Mouse (Mus musculus): ENCODE results near the gene Rpl32. TPM values are rescaled to one million over a fixed set of nuclear protein-coding genes. Genes with fewer than 3 reads are reported as not detected.

Gene Rpl32
- polyA plus RNA-seq (2015; fragmentation: Nextera tagmentation; extraction: Ambion mirVana): 2,081 and 2,182 TPM in 2 replicates

DNA sequence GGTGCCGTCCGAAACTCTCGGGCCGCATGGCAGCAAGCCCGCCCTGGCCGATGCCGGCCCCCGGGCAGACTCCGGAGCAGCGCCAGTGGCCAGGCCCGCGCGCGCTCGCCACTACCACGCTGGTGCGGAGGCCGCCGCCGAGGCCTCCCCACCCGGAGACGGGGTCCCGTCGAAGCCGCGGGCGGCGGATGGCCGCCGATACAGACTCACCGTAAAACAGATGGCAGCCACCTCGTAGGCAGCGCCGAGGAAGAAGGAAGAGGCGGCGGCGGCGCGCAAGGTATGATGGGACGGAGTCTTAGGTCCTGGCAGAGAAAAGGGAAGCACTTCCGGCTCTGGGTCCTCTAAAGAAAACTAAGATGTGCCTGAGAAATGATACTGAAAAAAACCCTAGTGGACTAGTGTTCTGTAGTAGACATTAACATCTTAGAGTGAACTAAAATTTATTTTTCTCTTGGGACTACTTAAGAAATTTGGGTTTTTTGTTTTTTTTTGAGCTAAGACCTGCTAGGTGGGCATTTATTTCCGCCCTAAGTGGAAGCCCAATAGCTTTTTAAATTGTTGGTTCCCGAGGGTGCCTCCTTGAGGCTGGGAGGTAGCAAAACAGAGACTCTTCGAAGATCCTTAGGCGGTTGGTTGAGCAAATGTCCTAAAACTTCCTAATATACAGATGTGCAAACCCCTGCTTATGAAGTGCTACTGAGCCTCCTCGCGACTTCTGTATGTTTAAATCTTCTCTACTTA, at the start of gene Rpl32:
Gene Rpl32, minus strand, starts transcription at position 260 of the 744 bp plus-strand sequence.
- no peaks in the 10 kb centered on the region for H3K27me3 ChIP-seq
- H3K4me1 ChIP-seq: peaks cover 20% of the 10 kb centered on the region
- peak within 1 kb of the TSS; percentile 83 for H3K4me3 ChIP-seq
- WGBS: under 1% methylated on average over 47 of the region's 47 CpGs
- H3K27ac ChIP-seq: peak within 1 kb of the TSS; percentile 89
- H3K9me3 ChIP-seq: no peaks in the 10 kb centered on the region
- ATAC-seq (ENCODE audit: borderline replicate concordance, extremely low read depth, low FRiP score, low TSS enrichment): peak; percentile 85
- H3K9ac ChIP-seq: peak within 1 kb of the TSS; percentile 95
- H3K4me2 ChIP-seq: peak within 1 kb of the TSS; percentile 84
- peaks cover 37% of the 10 kb centered on the region for H3K36me3 ChIP-seq

GRCm38 (mm10) chr6:115856361-115856745, 47.8 kb upstream of the Rpl32 start:
- H3K4me3 ChIP-seq: no peak overlapping the region
- ATAC-seq (ENCODE audit: borderline replicate concordance, extremely low read depth, low FRiP score, low TSS enrichment): no peak
- WGBS: 56% methylated on average over 4 of the region's 4 CpGs
- H3K4me2 ChIP-seq: no peak overlapping the region
- H3K4me1 ChIP-seq: peaks cover 44% of the 10 kb centered on the region
- H3K27me3 ChIP-seq: no peaks in the 10 kb centered on the region
- no peak overlapping the region for H3K9ac ChIP-seq
- no peaks in the 10 kb centered on the region for H3K9me3 ChIP-seq
- no peaks in the 10 kb centered on the region for H3K36me3 ChIP-seq
- H3K27ac ChIP-seq: peak overlapping the region; percentile 54

- Histone ChIP-seq H3K4me1 (peaks cover 44% of the 10 kb centered on the region), H3K9ac (no peak overlapping the region), H3K27me3 (no peaks in the 10 kb centered on the region), H3K36me3 (no peaks in the 10 kb centered on the region), H3K9me3 (no peaks in the 10 kb centered on the region), H3K4me2 (no peak overlapping the region), H3K4me3 (no peak overlapping the region), H3K27ac (peak overlapping the region; percentile 54)
- ATAC-seq (ENCODE audit: borderline replicate concordance, extremely low read depth, low FRiP score, low TSS enrichment): no peak
- 54% methylated on average over 3 of the region's 3 CpGs for WGBS
Observed at GRCm38 (mm10) chr6:115855733-115856360, 47.3 kb upstream of the Rpl32 start.

- Histone ChIP-seq H3K36me3 (0 out of 2 replicates have a peak, but pooled peaks cover 4% of the 10 kb centered on the region), H3K27ac (no peak overlapping the region), H3K4me2 (no peak overlapping the region), H3K4me1 (peaks cover 35% of the 10 kb centered on the region), H3K4me3 (no peak overlapping the region), H3K9ac (no peak overlapping the region), H3K9me3 (no peaks in the 10 kb centered on the region), H3K27me3 (no peaks in the 10 kb centered on the region)
- ATAC-seq (ENCODE audit: borderline replicate concordance, extremely low read depth, low FRiP score, low TSS enrichment): no peak
- 63% methylated on average over 2 of the region's 2 CpGs for WGBS
Observed at GRCm38 (mm10) chr6:115854432-115854831, 45.9 kb upstream of the Rpl32 start.

GRCm38 (mm10) chr6:115853985-115854384, 45.4 kb upstream of the Rpl32 start:
- Histone ChIP-seq H3K4me2 (peak overlapping the region; percentile 64), H3K36me3 (0 out of 2 replicates have a peak, but pooled peaks cover 5% of the 10 kb centered on the region), H3K27ac (peak overlapping the region; percentile 87), H3K4me3 (peak overlapping the region; percentile 68), H3K4me1 (peaks cover 30% of the 10 kb centered on the region), H3K27me3 (no peaks in the 10 kb centered on the region), H3K9ac (peak overlapping the region; percentile 53), H3K9me3 (no peaks in the 10 kb centered on the region)
- WGBS: 35% methylated on average over 7 of the region's 7 CpGs
- ATAC-seq (ENCODE audit: borderline replicate concordance, extremely low read depth, low FRiP score, low TSS enrichment): no peak

DNA sequence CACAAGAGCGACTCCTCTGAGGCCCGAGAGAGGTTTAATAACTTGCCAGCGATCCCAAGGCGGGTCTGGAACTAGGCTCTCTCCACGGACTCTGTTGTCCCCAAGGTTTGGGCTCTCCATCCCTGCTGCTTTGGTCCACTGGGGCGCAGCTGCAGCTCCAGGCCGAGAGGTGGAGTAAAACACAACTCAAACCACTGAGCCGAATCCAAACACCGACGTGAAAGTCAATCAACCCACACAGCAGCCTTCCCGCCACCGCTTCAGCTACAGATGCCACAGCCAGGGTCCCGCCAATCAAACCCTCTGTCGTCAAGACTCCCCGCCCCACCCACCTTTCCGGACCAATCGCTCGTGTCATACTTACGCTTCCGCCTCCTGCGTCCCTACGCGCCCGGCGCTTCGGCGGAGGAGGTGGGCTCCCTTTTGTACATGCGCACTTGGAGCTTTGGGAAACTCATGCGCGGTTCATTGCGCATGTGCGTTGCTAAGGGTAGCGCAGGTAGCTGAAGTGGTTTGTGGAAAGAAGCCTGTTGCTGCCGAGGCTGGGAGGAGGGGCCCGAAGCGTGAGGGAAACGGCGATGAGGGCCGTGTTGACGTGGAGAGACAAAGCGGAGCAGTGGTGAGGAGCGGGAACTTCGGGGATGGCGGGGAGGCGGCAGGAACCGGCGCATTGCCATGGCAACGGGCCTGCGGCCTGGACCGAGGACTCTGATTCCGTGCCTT, 44.7 kb upstream of the Rpl32 start, which contains the start of the genes Mbd4 and Ift122:
Gene Mbd4, minus strand, starts transcription at position 281 of the 723 bp plus-strand sequence.
Gene Ift122, plus strand, starts transcription at position 380 of the 723 bp plus-strand sequence.
- under 1% methylated on average over 51 of the region's 51 CpGs for WGBS
- H3K9me3 ChIP-seq: no peaks in the 10 kb centered on the region
- H3K27me3 ChIP-seq: no peaks in the 10 kb centered on the region
- peak within 1 kb of the TSS; percentile 53 for H3K9ac ChIP-seq
- peak; percentile 97 for ATAC-seq (ENCODE audit: borderline replicate concordance, extremely low read depth, low FRiP score, low TSS enrichment)
- H3K4me3 ChIP-seq: peak within 1 kb of the TSS; percentile 68
- H3K36me3 ChIP-seq: 0 out of 2 replicates have a peak, but pooled peaks cover 12% of the 10 kb centered on the region
- H3K27ac ChIP-seq: peak within 1 kb of the TSS; percentile 88
- H3K4me2 ChIP-seq: peak within 1 kb of the TSS; percentile 67
- peaks cover 30% of the 10 kb centered on the region for H3K4me1 ChIP-seq

DNA sequence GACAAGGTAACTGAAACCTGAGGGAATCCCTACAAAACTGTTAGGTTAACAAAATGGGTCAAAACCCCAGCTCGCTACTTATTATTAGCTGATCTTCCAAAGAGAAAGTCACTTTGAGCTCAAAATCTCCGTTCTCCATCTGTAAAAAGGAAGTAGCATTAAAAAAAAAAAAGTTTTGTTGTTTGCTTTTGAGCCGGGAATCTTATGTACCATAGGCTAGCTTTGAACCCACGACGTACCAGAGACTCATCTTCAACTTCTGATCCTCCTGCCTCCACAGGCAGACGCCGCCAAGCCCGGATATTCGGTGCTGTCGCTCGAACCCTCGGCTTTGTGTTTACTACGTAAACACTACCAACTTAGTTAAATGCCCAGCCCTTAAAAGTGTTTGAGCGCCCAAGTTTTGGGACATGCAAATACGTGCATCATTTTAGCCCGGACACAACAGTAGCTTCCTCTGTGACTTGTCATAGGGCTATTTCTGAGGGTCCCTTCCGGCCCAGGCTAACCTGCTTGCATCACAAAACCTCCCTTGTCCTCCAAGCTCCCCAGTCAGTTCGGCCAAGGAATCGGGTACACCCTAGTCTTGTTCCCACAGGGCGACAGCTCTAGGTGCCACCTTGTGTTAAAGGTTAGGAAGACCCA, 44.0 kb upstream of the Rpl32 start:
- WGBS: 4% methylated on average over 20 of the region's 20 CpGs
- ATAC-seq (ENCODE audit: borderline replicate concordance, extremely low read depth, low FRiP score, low TSS enrichment): no peak
- H3K27me3 ChIP-seq: no peaks in the 10 kb centered on the region
- peak overlapping the region; percentile 88 for H3K27ac ChIP-seq
- peaks cover 28% of the 10 kb centered on the region for H3K4me1 ChIP-seq
- H3K9ac ChIP-seq: peak overlapping the region; percentile 50
- H3K36me3 ChIP-seq: 0 out of 2 replicates have a peak, but pooled peaks cover 15% of the 10 kb centered on the region
- no peaks in the 10 kb centered on the region for H3K9me3 ChIP-seq
- H3K4me3 ChIP-seq: peak overlapping the region; percentile 68
- peak overlapping the region; percentile 67 for H3K4me2 ChIP-seq

- Histone ChIP-seq H3K4me2 (no peak overlapping the region), H3K27ac (no peak overlapping the region), H3K9me3 (no peaks in the 10 kb centered on the region), H3K4me3 (no peak overlapping the region), H3K4me1 (peaks cover 11% of the 10 kb centered on the region), H3K27me3 (no peaks in the 10 kb centered on the region), H3K36me3 (peaks cover 29% of the 10 kb centered on the region), H3K9ac (no peak overlapping the region)
- ATAC-seq (ENCODE audit: borderline replicate concordance, extremely low read depth, low FRiP score, low TSS enrichment): no peak
- WGBS: 92% methylated on average over 10 of the region's 10 CpGs
Observed at GRCm38 (mm10) chr6:115848598-115849304, 40.2 kb upstream of the Rpl32 start.

GRCm38 (mm10) chr6:115846640-115847411, 38.3 kb upstream of the Rpl32 start:
- H3K36me3 ChIP-seq: peaks cover 45% of the 10 kb centered on the region
- no peaks in the 10 kb centered on the region for H3K27me3 ChIP-seq
- no peaks in the 10 kb centered on the region for H3K9me3 ChIP-seq
- H3K9ac ChIP-seq: no peak overlapping the region
- H3K4me3 ChIP-seq: no peak overlapping the region
- H3K27ac ChIP-seq: no peak overlapping the region
- H3K4me1 ChIP-seq: peaks cover 3% of the 10 kb centered on the region; the same call in 1 of the 2 replicates
- no peak for ATAC-seq (ENCODE audit: borderline replicate concordance, extremely low read depth, low FRiP score, low TSS enrichment)
- no peak overlapping the region for H3K4me2 ChIP-seq
- 31% methylated on average over 8 of the region's 8 CpGs for WGBS

DNA sequence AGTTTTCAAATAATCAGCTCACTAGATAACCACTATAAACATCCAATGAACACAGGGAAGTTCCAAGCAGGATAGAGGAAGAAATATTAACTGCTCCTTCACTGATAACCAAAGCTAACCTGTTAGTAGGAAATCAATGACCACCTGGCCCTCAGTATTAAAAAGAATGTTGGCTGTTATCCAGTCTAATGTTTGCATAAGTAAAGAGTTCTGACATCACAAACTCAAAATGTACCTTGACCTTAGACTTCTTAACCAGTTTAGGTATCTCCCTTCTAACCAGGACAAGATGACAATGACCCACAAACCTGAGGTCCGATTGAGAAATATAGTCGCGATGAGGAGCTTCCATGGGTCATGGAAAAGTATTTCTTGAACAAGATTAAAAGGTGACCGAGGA, 36.5 kb upstream of the Rpl32 start:
- Histone ChIP-seq H3K27ac (no peak overlapping the region), H3K36me3 (peaks cover 44% of the 10 kb centered on the region), H3K4me2 (no peak overlapping the region), H3K9ac (no peak overlapping the region), H3K27me3 (no peaks in the 10 kb centered on the region), H3K4me3 (no peak overlapping the region), H3K9me3 (no peaks in the 10 kb centered on the region), H3K4me1 (no peaks in the 10 kb centered on the region)
- no peak for ATAC-seq (ENCODE audit: borderline replicate concordance, extremely low read depth, low FRiP score, low TSS enrichment)
- whole genome bisulfite sequencing: 88% methylated on average over 4 of the region's 4 CpGs
